Mouse (Mus musculus) stomach, postnatal 0 days (tissue): ENCODE data around the gene Abcc3.

Source experiments
- CTCF ChIP-seq: IDR thresholded peaks from 2 replicates; pipeline ENCODE4 v1.5.1; 2016; ENCODE audit warnings: antibody characterized with exemption, low read depth, mild to moderate bottlenecking, moderate library complexity
- EP300 ChIP-seq: optimal IDR thresholded peaks from 2 replicates; pipeline ENCODE3; 2016; ENCODE audit warnings: antibody characterized with exemption

DNA sequence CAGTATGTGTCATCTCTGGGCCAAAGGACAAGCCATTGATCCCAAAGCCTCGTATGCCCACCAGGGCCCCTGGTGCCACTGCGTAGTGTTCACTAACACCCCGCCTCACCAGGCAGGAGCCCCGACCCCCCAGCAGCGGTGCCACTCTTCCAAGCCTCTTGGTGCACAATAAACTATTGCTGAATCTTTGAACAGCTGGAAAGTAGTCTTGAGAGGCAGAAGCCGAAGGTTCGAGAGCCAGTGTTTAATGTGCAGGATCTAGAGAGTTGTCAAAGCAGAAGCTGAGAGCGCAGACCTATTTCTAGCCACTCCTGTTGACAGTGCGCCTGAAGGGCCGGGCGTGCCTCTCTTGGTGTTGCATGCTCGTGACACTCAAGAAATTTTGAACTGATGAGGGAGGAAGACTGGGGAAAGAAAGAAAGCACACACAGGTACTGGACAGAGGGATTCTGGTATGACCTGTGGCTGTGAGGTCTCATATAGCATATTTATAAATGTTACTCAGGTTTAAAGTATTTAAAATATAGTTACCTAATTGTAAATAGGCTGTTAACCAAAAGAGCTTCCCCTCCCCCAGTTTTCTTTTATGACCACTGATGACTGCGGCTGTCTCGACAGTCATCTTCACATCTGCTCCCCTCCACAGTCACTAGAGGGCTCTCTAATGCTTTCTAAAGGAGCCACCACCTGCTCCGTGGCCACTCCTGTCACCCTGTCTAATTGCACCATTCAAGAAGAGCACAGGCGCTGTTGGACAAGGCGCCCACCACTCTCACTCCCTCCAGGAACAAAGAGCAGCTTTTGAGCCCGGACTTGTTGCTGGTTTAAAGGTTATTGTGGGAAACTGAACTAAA is 52.8 kb downstream of the Abcc3 start:
- TF ChIP-seq CTCF: peak; percentile 86
- TF ChIP-seq EP300: no peak
